Mouse (Mus musculus) layer of hippocampus, adult 2 months (tissue): ENCODE results near the gene Tcf3. TPM values are rescaled to one million over a fixed set of nuclear protein-coding genes. Genes with fewer than 3 reads are reported as not detected.

Source experiments
- DNase-seq, 2 experiments: peaks; one replicate each; pipeline ENCODE4 v3.0.0; 2022; ENCODE audit warnings: low spot score in 2 of 2
- H3K27ac ChIP-seq: fragments of 200-600 bp; 2 replicates; pipeline ENCODE4 v1.8.1; 2022
- H3K4me3 ChIP-seq: fragments of 200-600 bp; 2 replicates; pipeline ENCODE4 v1.8.1; 2022; ENCODE audit warnings: mild to moderate bottlenecking
- CTCF ChIP-seq: fragments of 200-600 bp; conservative IDR thresholded peaks from 2 replicates; pipeline ENCODE4 v1.8.1; 2022; ENCODE audit warnings: antibody characterized with exemption, mild to moderate bottlenecking, moderate library complexity
- total RNA-seq, 2 experiments: library from RNA; stranded (reverse); gene quantifications; 2 replicates each; pipeline ENCODE4 v1.2.3; 2021

The Tcf3 gene
- total RNA-seq, 2 experiments from 2014 or later: 27.6 to 31.6 TPM

GRCm38 (mm10) chr10:80417371-80417770, 16.1 kb downstream of the Tcf3 start:
- no peak overlapping the region for H3K27ac ChIP-seq

DNA sequence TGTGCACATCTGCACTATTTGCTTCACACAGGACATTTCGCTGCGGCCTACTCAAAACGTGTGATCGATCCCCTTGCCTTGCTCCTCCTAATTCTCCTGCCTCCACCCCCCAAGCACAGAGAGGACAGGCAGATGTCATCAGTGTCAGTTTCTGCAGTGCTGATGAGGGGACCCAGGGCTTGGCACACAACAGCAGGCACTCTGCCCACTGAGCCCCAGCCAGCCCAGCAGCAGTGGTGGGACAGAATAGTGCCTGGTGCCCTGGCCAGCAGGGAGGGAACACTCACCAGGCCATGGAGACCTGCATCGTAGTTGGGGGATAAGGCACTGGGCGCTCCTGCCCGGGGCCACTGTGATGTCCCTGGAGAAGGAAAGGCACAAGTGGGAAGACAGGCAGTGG, 17.9 kb downstream of the Tcf3 start:
- DNase-seq: no peak
- Histone ChIP-seq H3K4me3 (no peak overlapping the region), H3K27ac (peak overlapping the region; percentile 87)
- TF ChIP-seq CTCF: no peak

More at GRCm38 (mm10) chr10:80417371-80417770, 16.1 kb downstream of the Tcf3 start:
- DNase-seq: no peak
- TF ChIP-seq CTCF: no peak
- no peak overlapping the region for H3K4me3 ChIP-seq

GRCm38 (mm10) chr10:80412656-80413541, 20.5 kb downstream of the Tcf3 start:
- TF ChIP-seq CTCF: no peak
- H3K27ac ChIP-seq: peak overlapping the region; percentile 87
- peak overlapping the region; percentile 6; the same call in 1 of the 2 replicates for H3K4me3 ChIP-seq
- peak; percentile 79 to 82 for DNase-seq

GRCm38 (mm10) chr10:80407924-80408323, 25.5 kb downstream of the Tcf3 start:
- no peak for DNase-seq
- no peak for TF ChIP-seq CTCF

DNA sequence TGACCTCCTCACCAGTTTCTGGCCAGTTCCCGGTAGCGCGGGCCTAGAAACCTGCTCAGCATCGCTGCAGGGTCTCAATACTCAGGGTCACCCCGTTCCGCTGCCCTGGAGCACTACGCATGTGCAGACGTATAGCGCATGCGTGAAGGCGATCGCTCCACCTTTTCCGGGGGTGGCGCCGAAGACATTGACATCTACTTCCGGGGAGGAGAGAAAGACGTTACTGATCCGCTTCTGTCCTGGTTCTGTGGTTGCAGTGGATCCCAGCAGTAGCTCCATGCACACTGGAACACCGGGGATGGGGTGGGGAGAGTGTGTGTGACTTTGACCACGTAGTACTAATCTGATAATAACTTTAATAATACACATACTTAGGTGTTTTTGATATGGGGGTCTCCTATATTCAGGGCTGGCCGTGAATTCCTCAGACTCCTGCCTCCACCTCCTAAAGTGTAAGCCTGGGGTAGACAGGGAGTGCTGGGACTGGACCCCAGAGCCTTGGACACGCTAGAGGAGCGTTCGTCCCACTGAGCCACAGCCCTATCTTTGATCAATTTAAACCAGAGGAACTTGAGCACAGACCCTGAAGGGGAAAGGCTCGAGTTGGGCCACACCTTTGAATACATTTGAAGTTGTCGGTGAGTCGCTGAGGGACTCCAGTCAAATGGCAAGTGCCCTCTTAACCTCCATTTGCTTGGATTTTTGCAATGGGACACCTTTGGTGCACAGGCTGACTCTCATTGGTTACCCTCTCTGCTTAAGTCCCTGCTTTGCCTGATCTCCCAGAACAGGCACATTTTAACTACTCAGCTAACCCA, 26.6 kb downstream of the Tcf3 start, which contains the start of gene Uqcr11:
Uqcr11 (minus strand) TSS at position 147 of the 818 bp plus-strand sequence.
- no peak for TF ChIP-seq CTCF
- peak within 1 kb of the TSS; percentile 58 for H3K4me3 ChIP-seq
- DNase-seq: peak; percentile 92 to 95

More at GRCm38 (mm10) chr10:80407924-80408323, 25.5 kb downstream of the Tcf3 start:
- Histone ChIP-seq H3K4me3 (no peak overlapping the region), H3K27ac (peak overlapping the region; percentile 97; the same call in 1 of the 2 replicates)

DNA sequence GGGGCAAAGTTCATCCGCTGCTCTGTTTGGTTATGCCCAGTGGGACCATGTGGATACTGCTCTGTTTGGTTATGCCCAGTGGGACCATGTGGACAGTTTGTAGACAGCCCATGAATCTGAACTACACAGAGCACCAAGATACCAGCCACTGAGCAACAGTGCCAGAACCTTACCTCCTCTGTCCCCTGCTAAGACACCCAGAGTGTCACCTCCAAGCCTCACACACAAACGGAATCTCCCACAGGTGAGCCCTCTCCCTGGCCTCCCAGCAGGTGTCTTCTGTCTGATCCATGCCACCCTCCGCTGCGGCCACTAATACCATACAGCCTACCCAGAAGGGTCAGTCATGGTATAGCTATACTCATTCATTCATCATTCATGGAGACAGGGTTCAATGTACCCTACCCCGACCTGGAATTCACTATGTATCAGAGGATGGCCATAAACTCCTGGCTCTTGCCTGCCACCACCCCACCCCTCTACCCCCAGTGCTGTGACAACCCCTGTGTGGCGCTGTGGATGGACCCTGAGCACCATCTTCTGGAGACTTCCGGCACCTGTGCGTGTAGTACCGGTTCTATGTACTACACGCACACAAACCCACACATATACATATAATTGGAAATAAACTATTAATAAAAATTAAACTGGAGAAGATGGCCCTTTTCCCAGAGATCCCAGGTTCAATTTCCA, 27.8 kb downstream of the Tcf3 start:
- H3K27ac ChIP-seq: peak overlapping the region; percentile 97

More for the DNA sequence above, 26.6 kb downstream of the Tcf3 start, which contains the start of gene Uqcr11:
- H3K27ac ChIP-seq: peak within 1 kb of the TSS; percentile 97

DNA sequence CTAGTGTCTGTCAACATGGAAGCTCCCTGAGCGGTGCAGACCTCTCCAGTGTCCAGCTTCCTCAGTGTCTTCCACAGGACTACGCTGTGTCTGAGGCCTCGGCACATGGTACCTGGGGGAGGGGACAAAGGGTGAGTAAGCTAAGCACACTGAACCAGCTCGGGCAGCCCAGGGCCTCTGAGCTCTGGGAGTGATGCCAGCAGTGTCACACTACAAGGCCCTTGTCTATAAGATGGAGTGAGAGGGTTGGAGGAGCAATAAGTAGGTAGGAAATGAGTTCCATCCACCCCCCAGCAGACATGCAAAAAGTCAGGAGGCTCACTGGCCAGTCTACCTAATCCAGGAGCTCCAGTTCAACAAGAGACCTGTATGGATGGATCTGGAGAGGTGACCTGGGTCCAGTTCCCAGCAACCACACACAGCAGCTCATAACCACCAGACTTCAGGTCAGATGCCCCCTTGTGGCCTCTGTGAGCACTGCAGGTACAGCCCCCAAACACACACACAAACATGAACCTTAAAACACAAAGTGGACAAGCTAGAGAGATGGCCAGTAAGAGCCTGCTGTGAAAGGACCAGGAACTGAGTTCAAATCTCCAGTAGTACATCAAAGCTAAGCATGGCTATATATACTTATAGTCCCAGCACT, 30.3 kb downstream of the Tcf3 start:
- peak; percentile 78 for TF ChIP-seq CTCF
- H3K4me3 ChIP-seq: no peak overlapping the region
- H3K27ac ChIP-seq: no peak overlapping the region
- DNase-seq: no peak

More for the DNA sequence above, 27.8 kb downstream of the Tcf3 start:
- TF ChIP-seq CTCF: peak; percentile 45
- peak overlapping the region; percentile 58 for H3K4me3 ChIP-seq
- no peak for DNase-seq

- DNase-seq: no peak
- no peak overlapping the region; the same call in 1 of the 2 replicates for H3K4me3 ChIP-seq
- peak overlapping the region; percentile 97 for H3K27ac ChIP-seq
- TF ChIP-seq CTCF: no peak
These were observed 32.7 kb downstream of the Tcf3 start for GRCm38 (mm10) chr10:80400704-80401161.

DNA sequence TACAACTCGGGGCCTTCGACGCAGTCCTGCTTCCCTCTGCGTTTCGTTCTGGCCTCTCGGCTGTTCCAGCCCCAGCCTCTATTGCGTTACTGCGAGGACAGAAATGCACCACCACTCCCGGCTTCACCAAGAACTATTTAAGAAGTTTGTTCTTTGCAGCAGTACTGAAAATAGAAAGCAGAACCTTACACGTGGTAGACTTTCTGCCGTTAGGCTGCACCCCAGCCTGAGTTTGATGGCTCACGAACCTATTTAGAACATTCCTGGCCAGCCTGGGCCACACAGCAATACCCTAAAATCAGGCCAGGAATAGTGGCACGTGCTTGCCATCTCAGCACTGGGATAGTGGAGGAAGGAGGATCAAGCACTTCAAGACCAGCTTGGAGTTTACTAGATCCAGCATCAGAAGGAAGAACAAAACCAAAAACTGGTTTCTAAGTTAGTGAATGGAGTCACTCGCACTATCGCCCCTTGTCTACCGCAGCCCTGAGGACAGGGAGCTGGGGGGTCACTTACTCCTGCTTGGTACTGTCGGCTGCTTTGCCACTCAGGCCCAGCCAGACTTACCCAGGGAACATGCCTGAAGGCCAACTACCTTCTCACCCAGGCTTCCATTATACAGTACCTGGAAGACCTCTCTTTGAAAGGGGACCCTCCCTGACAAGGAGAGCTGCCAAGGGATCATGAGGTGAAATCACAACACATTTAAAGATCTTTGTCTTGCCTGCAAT, 33.3 kb downstream of the Tcf3 start:
- no peak for DNase-seq
- Histone ChIP-seq H3K4me3 (peak overlapping the region; percentile 64), H3K27ac (peak overlapping the region; percentile 97)
- TF ChIP-seq CTCF: no peak

GRCm38 (mm10) chr10:80399191-80399972, 34.1 kb downstream of the Tcf3 start, which contains the start of gene Mbd3:
Gene Mbd3, minus strand, starts transcription at chr10:80399550.
- TF ChIP-seq CTCF: no peak
- Histone ChIP-seq H3K4me3 (peak within 1 kb of the TSS; percentile 89), H3K27ac (peak within 1 kb of the TSS; percentile 100)
- DNase-seq: peak; percentile 99 to 100

- Histone ChIP-seq H3K4me3 (peak overlapping the region; percentile 89), H3K27ac (peak overlapping the region; percentile 100)
- peak; percentile 11 for TF ChIP-seq CTCF
- peak; percentile 98 for DNase-seq
These were observed 34.7 kb downstream of the Tcf3 start for GRCm38 (mm10) chr10:80398719-80399190.
